Mouse (Mus musculus) kidney, embryonic 14.5 days (tissue): ENCODE data around the gene Lrig1. TPM values are rescaled to one million over a fixed set of nuclear protein-coding genes. Genes with fewer than 3 reads are reported as not detected.
A peak's percentile ranks its signal among the peaks of the same experiment; 100 is the strongest.

ENCODE experiments used
- ATAC-seq: fragments of 200-750 bp; cut with Nextera tagmentation; 2 replicates; pipeline ENCODE4 v1.8.0; 2017; ENCODE audit warnings: moderate number of reproducible peaks, mild to moderate bottlenecking, moderate TSS enrichment, moderate library complexity; ENCODE audit not compliant: low FRiP score, low TSS enrichment
- H3K27ac ChIP-seq: fragments of 300-500 bp; sonication (generic); 2 replicates; pipeline ENCODE4 v1.5.1; 2014; ENCODE audit warnings: low read depth, mild to moderate bottlenecking, low read length, moderate library complexity, mixed read lengths
- H3K27me3 ChIP-seq: fragments of 300-500 bp; sonication (generic); 2 replicates; pipeline ENCODE4 v1.6.1; 2014; ENCODE audit warnings: mild to moderate bottlenecking, low read length; ENCODE audit not compliant: control insufficient read depth, insufficient read depth
- H3K36me3 ChIP-seq: fragments of 300-500 bp; sonication (generic); 2 replicates; pipeline ENCODE4 v1.6.1; 2014; ENCODE audit warnings: low read length, mixed read lengths; ENCODE audit not compliant: control insufficient read depth, insufficient read depth
- H3K4me1 ChIP-seq: fragments of 300-500 bp; sonication (generic); 2 replicates; pipeline ENCODE4 v1.6.1; 2014; ENCODE audit warnings: low read length, mixed read lengths; ENCODE audit not compliant: control insufficient read depth, insufficient read depth
- H3K4me2 ChIP-seq: fragments of 300-500 bp; sonication (generic); replicated peaks from 2 replicates; pipeline ENCODE4 v1.6.1; 2014; ENCODE audit warnings: low read depth, mild to moderate bottlenecking, low read length
- H3K4me3 ChIP-seq: fragments of 300-500 bp; sonication (generic); 2 replicates; pipeline ENCODE4 v1.5.1; 2014; ENCODE audit warnings: mild to moderate bottlenecking, low read length
- H3K9ac ChIP-seq: fragments of 300-500 bp; sonication (generic); 2 replicates; pipeline ENCODE4 v1.6.1; 2014; ENCODE audit warnings: low read depth, mild to moderate bottlenecking, low read length, moderate library complexity
- H3K9me3 ChIP-seq: fragments of 300-500 bp; sonication (generic); 2 replicates; pipeline ENCODE4 v1.6.1; 2016; ENCODE audit warnings: low read length; ENCODE audit not compliant: control insufficient read depth
- WGBS: fragments of 180-500 bp; shearing (Covaris S2); extraction: QIAGEN DNeasy Blood & Tissue Kit; methylation state at CpG from one replicate; pipeline ENCODE4 v1.1.7; 2014; 5-methylcytosine and 5-hydroxymethylcytosine counted together
- polyA plus RNA-seq: library from polyadenylated mRNA; unstranded; fragments of >200 nt; fragmentation: Nextera tagmentation; extraction: Ambion mirVana; gene quantifications from 2 replicates; pipeline ENCODE4 v1.2.1, GENCODE M21; 2014

Gene Lrig1
- polyA plus RNA-seq, 1 experiment from 2014 or later: 10.4 TPM

- H3K27me3 ChIP-seq: peaks cover 5% of the 10 kb centered on the region; the same call in 1 of the 2 replicates
Measured at GRCm38 (mm10) chr6:94702993-94703392, 3.0 kb upstream of the Lrig1 start.

GRCm38 (mm10) chr6:94701071-94701470, 1.1 kb upstream of the Lrig1 start:
- 3% methylated on average over 18 of the region's 18 CpGs for WGBS
- Histone ChIP-seq H3K27me3 (peaks cover 5% of the 10 kb centered on the region; the same call in 1 of the 2 replicates), H3K4me2 (peak overlapping the region; percentile 61), H3K27ac (no peak overlapping the region), H3K9ac (0 out of 2 replicates have a peak overlapping the region, but pooled peaks have one; percentile 18), H3K9me3 (no peaks in the 10 kb centered on the region), H3K36me3 (no peaks in the 10 kb centered on the region), H3K4me3 (peak overlapping the region; percentile 80), H3K4me1 (peaks cover 11% of the 10 kb centered on the region)
- ATAC-seq: no peak

More at GRCm38 (mm10) chr6:94702993-94703392, 3.0 kb upstream of the Lrig1 start:
- WGBS: 91% methylated on average over 6 of the region's 6 CpGs
- H3K4me1 ChIP-seq: peaks cover 9% of the 10 kb centered on the region
- no peak overlapping the region for H3K4me2 ChIP-seq
- H3K36me3 ChIP-seq: no peaks in the 10 kb centered on the region
- no peaks in the 10 kb centered on the region for H3K9me3 ChIP-seq
- no peak for ATAC-seq
- H3K9ac ChIP-seq: no peak overlapping the region
- H3K4me3 ChIP-seq: no peak overlapping the region
- H3K27ac ChIP-seq: no peak overlapping the region

GRCm38 (mm10) chr6:94700612-94701011, 654 bp upstream of the Lrig1 start:
- ATAC-seq: peak; percentile 18; the same call in 1 of the 2 replicates
- under 1% methylated on average over 8 of the region's 8 CpGs for WGBS
- H3K4me2 ChIP-seq: peak overlapping the region; percentile 61
- H3K4me1 ChIP-seq: peaks cover 11% of the 10 kb centered on the region
- H3K27me3 ChIP-seq: peaks cover 5% of the 10 kb centered on the region; the same call in 1 of the 2 replicates
- no peaks in the 10 kb centered on the region for H3K9me3 ChIP-seq
- H3K36me3 ChIP-seq: no peaks in the 10 kb centered on the region
- H3K4me3 ChIP-seq: peak overlapping the region; percentile 80
- H3K9ac ChIP-seq: 0 out of 2 replicates have a peak overlapping the region, but pooled peaks have one; percentile 18
- no peak overlapping the region for H3K27ac ChIP-seq

- H3K4me3 ChIP-seq: peak overlapping the region; percentile 80
- H3K4me2 ChIP-seq: peak overlapping the region; percentile 78
- H3K36me3 ChIP-seq: no peaks in the 10 kb centered on the region
- H3K27ac ChIP-seq: peak overlapping the region; percentile 71; the same call in 1 of the 2 replicates
- peak overlapping the region; percentile 83 for H3K9ac ChIP-seq
- peaks cover 11% of the 10 kb centered on the region for H3K4me1 ChIP-seq
- no peaks in the 10 kb centered on the region for H3K9me3 ChIP-seq
- peaks cover 5% of the 10 kb centered on the region; the same call in 1 of the 2 replicates for H3K27me3 ChIP-seq
- WGBS: under 1% methylated on average over 78 of the region's 95 CpGs
- peak; percentile 69 for ATAC-seq
Measured at GRCm38 (mm10) chr6:94699173-94699987, 578 bp downstream of the Lrig1 start.

- no peak for ATAC-seq
- peaks cover 5% of the 10 kb centered on the region; the same call in 1 of the 2 replicates for H3K27me3 ChIP-seq
- H3K27ac ChIP-seq: no peak overlapping the region
- WGBS: 6% methylated on average over 11 of the region's 11 CpGs
- H3K9me3 ChIP-seq: no peaks in the 10 kb centered on the region
- H3K4me2 ChIP-seq: peak overlapping the region; percentile 78
- H3K9ac ChIP-seq: peak overlapping the region; percentile 83
- peaks cover 11% of the 10 kb centered on the region for H3K4me1 ChIP-seq
- peak overlapping the region; percentile 80 for H3K4me3 ChIP-seq
- no peaks in the 10 kb centered on the region for H3K36me3 ChIP-seq
Measured at GRCm38 (mm10) chr6:94698509-94699172, 1.3 kb downstream of the Lrig1 start.

- 79% methylated on average over 1 of the region's 1 CpGs for WGBS
- Histone ChIP-seq H3K9me3 (no peaks in the 10 kb centered on the region), H3K4me1 (peaks cover 15% of the 10 kb centered on the region), H3K27me3 (no peaks in the 10 kb centered on the region), H3K4me3 (no peak overlapping the region), H3K27ac (no peak overlapping the region), H3K36me3 (no peaks in the 10 kb centered on the region), H3K9ac (no peak overlapping the region), H3K4me2 (no peak overlapping the region)
- ATAC-seq: no peak
Measured at GRCm38 (mm10) chr6:94697423-94697822, 2.5 kb downstream of the Lrig1 start.

GRCm38 (mm10) chr6:94696182-94697080, 3.5 kb downstream of the Lrig1 start:
- ATAC-seq: no peak
- Histone ChIP-seq H3K36me3 (no peaks in the 10 kb centered on the region), H3K4me2 (no peak overlapping the region), H3K4me3 (no peak overlapping the region), H3K27ac (no peak overlapping the region), H3K9me3 (no peaks in the 10 kb centered on the region), H3K27me3 (no peaks in the 10 kb centered on the region), H3K4me1 (peaks cover 20% of the 10 kb centered on the region), H3K9ac (no peak overlapping the region)
- 52% methylated on average over 10 of the region's 10 CpGs for whole genome bisulfite sequencing

GRCm38 (mm10) chr6:94695121-94695930, 4.6 kb downstream of the Lrig1 start:
- Histone ChIP-seq H3K36me3 (no peaks in the 10 kb centered on the region), H3K4me2 (no peak overlapping the region), H3K4me1 (peaks cover 18% of the 10 kb centered on the region), H3K27me3 (no peaks in the 10 kb centered on the region), H3K9ac (no peak overlapping the region), H3K9me3 (no peaks in the 10 kb centered on the region), H3K4me3 (no peak overlapping the region), H3K27ac (no peak overlapping the region)
- WGBS: 64% methylated on average over 9 of the region's 9 CpGs
- ATAC-seq: no peak
